Mouse (Mus musculus) limb, embryonic 12.5 days (tissue): ENCODE data around the gene Gpbar1. TPM values are rescaled to one million over a fixed set of nuclear protein-coding genes. Genes with fewer than 3 reads are reported as not detected.

Source experiments
- polyA plus RNA-seq: library from polyadenylated mRNA; unstranded; fragments of >200 nt; fragmentation: Nextera tagmentation; extraction: Ambion mirVana; gene quantifications from 2 replicates; pipeline ENCODE4 v1.2.1, GENCODE M21; 2016

The Gpbar1 gene
- polyA plus RNA-seq, 1 experiment from 2014 or later, result 0.19 TPM

Other genes with a start within 250 kb of the Gpbar1 start
- gene Tns1, start 154.1 kb upstream of the Gpbar1 start, polyA plus RNA-seq, result 36.7 and 44.9 TPM in 2 replicates
- gene Rufy4, start 153.0 kb upstream of the Gpbar1 start, polyA plus RNA-seq, result 0.15 and 0.18 TPM in 2 replicates
- gene Cxcr2, start 124.6 kb upstream of the Gpbar1 start, polyA plus RNA-seq, result 0.06 and 0.09 TPM in 2 replicates
- not detected in 2 replicates for gene Cxcr1, start 83.9 kb upstream of the Gpbar1 start, polyA plus RNA-seq
- 343 and 345 TPM in 2 replicates for gene Arpc2, start 42.5 kb upstream of the Gpbar1 start, polyA plus RNA-seq
- 202 and 212 TPM in 2 replicates for gene Aamp, start 6.2 kb downstream of the Gpbar1 start, polyA plus RNA-seq
- 106 TPM in 2 replicates for gene Pnkd, start 6.4 kb downstream of the Gpbar1 start, polyA plus RNA-seq
- gene Tmbim1, start 27.1 kb downstream of the Gpbar1 start, polyA plus RNA-seq, result 18.0 and 18.9 TPM in 2 replicates
- 1.5 and 1.6 TPM in 2 replicates for gene Catip, start 83.6 kb downstream of the Gpbar1 start, polyA plus RNA-seq
- gene Slc11a1, start 96.6 kb downstream of the Gpbar1 start, polyA plus RNA-seq, result 0.85 and 2.2 TPM in 2 replicates
- gene Ctdsp1, start 113.0 kb downstream of the Gpbar1 start, polyA plus RNA-seq, result 75.3 and 78.5 TPM in 2 replicates
- gene Vil1, start 130.8 kb downstream of the Gpbar1 start, polyA plus RNA-seq, result 0.19 TPM in 2 replicates
- gene Cnot9, start 227.5 kb downstream of the Gpbar1 start, polyA plus RNA-seq, result 82.6 and 84.5 TPM in 2 replicates